Mouse (Mus musculus) limb, embryonic 15.5 days (tissue): ENCODE data around the gene Lrrc37a. TPM values are rescaled to one million over a fixed set of nuclear protein-coding genes. Genes with fewer than 3 reads are reported as not detected.
"Not testable (repeated sequence)": the region's sequence is repeated elsewhere in the genome, so short reads cannot be mapped to it uniquely, and the experiment has no call there.

Experiments
- ATAC-seq: fragments of 200-750 bp; cut with Nextera tagmentation; 2 replicates; pipeline ENCODE4 v1.8.0; 2017; ENCODE audit warnings: low read depth, moderate TSS enrichment; ENCODE audit not compliant: insufficient number of reproducible peaks, low FRiP score, low TSS enrichment
- H3K27ac ChIP-seq: fragments of 300-500 bp; sonication (generic); 2 replicates; pipeline ENCODE4 v1.5.1; 2015; ENCODE audit warnings: moderate library complexity, mild to moderate bottlenecking, inconsistent platforms
- H3K27me3 ChIP-seq: fragments of 300-500 bp; sonication (generic); 2 replicates; pipeline ENCODE4 v1.6.1; 2015; ENCODE audit warnings: inconsistent platforms
- H3K36me3 ChIP-seq: fragments of 300-500 bp; sonication (generic); 2 replicates; pipeline ENCODE4 v1.6.1; 2015; ENCODE audit warnings: inconsistent platforms
- H3K4me1 ChIP-seq: fragments of 300-500 bp; sonication (generic); 2 replicates; pipeline ENCODE4 v1.6.1; 2015; ENCODE audit warnings: inconsistent platforms
- H3K4me2 ChIP-seq: fragments of 300-500 bp; sonication (generic); 2 replicates; pipeline ENCODE4 v1.6.1; 2015; ENCODE audit warnings: mild to moderate bottlenecking, inconsistent platforms
- H3K4me3 ChIP-seq: fragments of 300-500 bp; sonication (generic); 2 replicates; pipeline ENCODE4 v1.5.1; 2015; ENCODE audit warnings: mild to moderate bottlenecking, inconsistent platforms
- H3K9ac ChIP-seq: fragments of 300-500 bp; sonication (generic); 2 replicates; pipeline ENCODE4 v1.6.1; 2015; ENCODE audit warnings: inconsistent platforms
- H3K9me3 ChIP-seq: fragments of 300-500 bp; sonication (generic); 2 replicates; pipeline ENCODE4 v1.6.1; 2016; ENCODE audit warnings: inconsistent platforms
- WGBS: fragments of 180-500 bp; shearing (Covaris S2); methylation state at CpG from one replicate; pipeline ENCODE4 v1.1.7; 2015; 5-methylcytosine and 5-hydroxymethylcytosine counted together
- polyA plus RNA-seq: library from polyadenylated mRNA; unstranded; fragments of >200 nt; fragmentation: Nextera tagmentation; extraction: Ambion mirVana; gene quantifications from 2 replicates; pipeline ENCODE4 v1.2.1, GENCODE M21; 2015

Gene Lrrc37a
- polyA plus RNA-seq, 1 experiment from 2014 or later = not detected

- no peaks in the 10 kb centered on the region for H3K27me3 ChIP-seq
- H3K4me3 ChIP-seq = peak within 1 kb of the TSS; percentile 86
- ATAC-seq = peak; percentile 93
- no peaks in the 10 kb centered on the region for H3K36me3 ChIP-seq
- H3K27ac ChIP-seq = peak within 1 kb of the TSS; percentile 39; the same call in 1 of the 2 replicates
- peaks cover 21% of the 10 kb centered on the region for H3K4me1 ChIP-seq
- H3K4me2 ChIP-seq = peak within 1 kb of the TSS; percentile 90
- H3K9ac ChIP-seq = peak within 1 kb of the TSS; percentile 71
- H3K9me3 ChIP-seq = no peaks in the 10 kb centered on the region
- under 1% methylated on average over 64 of the region's 67 CpGs for WGBS
These were observed 92.1 kb downstream of the Lrrc37a start, which contains the start of gene Plekhm1 for GRCm38 (mm10) chr11:103411981-103412949. Plekhm1 (minus strand) TSS chr11:103412687.

- no peaks in the 10 kb centered on the region for H3K9me3 ChIP-seq
- no peak overlapping the region for H3K9ac ChIP-seq
- no peak overlapping the region for H3K27ac ChIP-seq
- H3K36me3 ChIP-seq = no peaks in the 10 kb centered on the region
- peak overlapping the region; percentile 86 for H3K4me3 ChIP-seq
- H3K4me1 ChIP-seq = peaks cover 24% of the 10 kb centered on the region
- H3K27me3 ChIP-seq = no peaks in the 10 kb centered on the region
- ATAC-seq = no peak
- no peak overlapping the region for H3K4me2 ChIP-seq
- WGBS = 69% methylated on average over 1 of the region's 1 CpGs
These were observed 93.1 kb downstream of the Lrrc37a start for GRCm38 (mm10) chr11:103411301-103411700.

- Histone ChIP-seq H3K36me3 (peaks cover 7% of the 10 kb centered on the region), H3K4me1 (peaks cover 24% of the 10 kb centered on the region), H3K27me3 (no peaks in the 10 kb centered on the region), H3K27ac (no peak overlapping the region), H3K4me2 (no peak overlapping the region), H3K9me3 (no peaks in the 10 kb centered on the region), H3K9ac (no peak overlapping the region), H3K4me3 (no peak overlapping the region)
- 84% methylated on average over 13 of the region's 13 CpGs for WGBS
- ATAC-seq = no peak
These were observed 95.5 kb downstream of the Lrrc37a start for GRCm38 (mm10) chr11:103408880-103409279.

GRCm38 (mm10) chr11:103407136-103407535 lies 97.3 kb downstream of the Lrrc37a start:
- not testable (repeated sequence) for ATAC-seq
- 66% methylated on average over 5 of the region's 5 CpGs for WGBS

GRCm38 (mm10) chr11:103406551-103406950 lies 97.8 kb downstream of the Lrrc37a start:
- H3K4me1 ChIP-seq = peaks cover 14% of the 10 kb centered on the region
- H3K27me3 ChIP-seq = no peaks in the 10 kb centered on the region
- H3K36me3 ChIP-seq = peaks cover 19% of the 10 kb centered on the region
- no peak overlapping the region for H3K9ac ChIP-seq
- no peak overlapping the region for H3K4me2 ChIP-seq
- ATAC-seq = no peak
- no peaks in the 10 kb centered on the region for H3K9me3 ChIP-seq
- WGBS = 69% methylated on average over 7 of the region's 7 CpGs
- no peak overlapping the region for H3K27ac ChIP-seq
- no peak overlapping the region for H3K4me3 ChIP-seq

More at GRCm38 (mm10) chr11:103407136-103407535, 97.3 kb downstream of the Lrrc37a start:
- H3K27me3 ChIP-seq, H3K9ac ChIP-seq, H3K4me2 ChIP-seq, H3K4me3 ChIP-seq, H3K9me3 ChIP-seq, H3K27ac ChIP-seq: not testable (repeated sequence)
- Histone ChIP-seq H3K4me1 (peaks cover 17% of the 10 kb centered on the region), H3K36me3 (peaks cover 19% of the 10 kb centered on the region)

- H3K9me3 ChIP-seq = no peaks in the 10 kb centered on the region
- H3K9ac ChIP-seq = no peak overlapping the region
- no peak overlapping the region for H3K4me3 ChIP-seq
- peaks cover 6% of the 10 kb centered on the region; the same call in 1 of the 2 replicates for H3K4me1 ChIP-seq
- peaks cover 19% of the 10 kb centered on the region for H3K36me3 ChIP-seq
- no peak overlapping the region for H3K27ac ChIP-seq
- H3K4me2 ChIP-seq = no peak overlapping the region
- no peak for ATAC-seq
- H3K27me3 ChIP-seq = no peaks in the 10 kb centered on the region
- WGBS = 91% methylated on average over 1 of the region's 1 CpGs
These were observed 98.6 kb downstream of the Lrrc37a start for GRCm38 (mm10) chr11:103405814-103406213.

GRCm38 (mm10) chr11:103404618-103405017 lies 99.8 kb downstream of the Lrrc37a start:
- Histone ChIP-seq H3K4me3 (no peak overlapping the region), H3K27me3 (no peaks in the 10 kb centered on the region), H3K9ac (no peak overlapping the region), H3K27ac (no peak overlapping the region), H3K4me1 (peaks cover 3% of the 10 kb centered on the region; the same call in 1 of the 2 replicates), H3K9me3 (no peaks in the 10 kb centered on the region), H3K36me3 (peaks cover 19% of the 10 kb centered on the region), H3K4me2 (no peak overlapping the region)
- no peak for ATAC-seq

- Histone ChIP-seq H3K9me3 (no peaks in the 10 kb centered on the region), H3K4me2 (no peak overlapping the region), H3K4me3 (no peak overlapping the region), H3K27me3 (no peaks in the 10 kb centered on the region), H3K27ac (no peak overlapping the region), H3K36me3 (peaks cover 19% of the 10 kb centered on the region), H3K4me1 (peaks cover 3% of the 10 kb centered on the region; the same call in 1 of the 2 replicates), H3K9ac (no peak overlapping the region)
- ATAC-seq = no peak
- 63% methylated on average over 4 of the region's 4 CpGs for WGBS
These were observed 100.6 kb downstream of the Lrrc37a start for GRCm38 (mm10) chr11:103403776-103404175.

GRCm38 (mm10) chr11:103402738-103403137 lies 101.7 kb downstream of the Lrrc37a start:
- H3K4me2 ChIP-seq = no peak overlapping the region
- H3K27me3 ChIP-seq = no peaks in the 10 kb centered on the region
- ATAC-seq = no peak
- no peak overlapping the region for H3K9ac ChIP-seq
- no peak overlapping the region for H3K4me3 ChIP-seq
- H3K36me3 ChIP-seq = peaks cover 19% of the 10 kb centered on the region
- no peaks in the 10 kb centered on the region for H3K9me3 ChIP-seq
- H3K4me1 ChIP-seq = peaks cover 3% of the 10 kb centered on the region; the same call in 1 of the 2 replicates
- WGBS = 88% methylated on average over 5 of the region's 5 CpGs
- no peak overlapping the region for H3K27ac ChIP-seq

GRCm38 (mm10) chr11:103402198-103402597 lies 102.2 kb downstream of the Lrrc37a start:
- no peak for ATAC-seq
- Histone ChIP-seq H3K9ac (no peak overlapping the region), H3K4me2 (no peak overlapping the region), H3K9me3 (no peaks in the 10 kb centered on the region), H3K4me1 (peaks cover 3% of the 10 kb centered on the region; the same call in 1 of the 2 replicates), H3K27ac (no peak overlapping the region), H3K4me3 (no peak overlapping the region), H3K27me3 (no peaks in the 10 kb centered on the region), H3K36me3 (peaks cover 19% of the 10 kb centered on the region)
- 59% methylated on average over 2 of the region's 2 CpGs for WGBS
